Mouse (Mus musculus) adrenal gland, postnatal 36 days (tissue): ENCODE measurements around the gene Gstp3. TPM values are rescaled to one million over a fixed set of nuclear protein-coding genes. Genes with fewer than 3 reads are reported as not detected.
"Not testable (repeated sequence)": the region's sequence is repeated elsewhere in the genome, so short reads cannot be mapped to it uniquely, and the experiment has no call there.

ENCODE experiments used
- DNase-seq, 2 experiments: peaks; one replicate each; pipeline ENCODE4 v3.0.0; 2021; ENCODE audit warnings: mixed read lengths in 1 of 2
- total RNA-seq, 2 experiments: library from RNA; stranded (reverse); gene quantifications; 2 replicates each; pipeline ENCODE4 v1.2.3; 2021

Gstp3 gene
- total RNA-seq, 2 experiments from 2014 or later, result 0.63 to 0.99 TPM

DNA sequence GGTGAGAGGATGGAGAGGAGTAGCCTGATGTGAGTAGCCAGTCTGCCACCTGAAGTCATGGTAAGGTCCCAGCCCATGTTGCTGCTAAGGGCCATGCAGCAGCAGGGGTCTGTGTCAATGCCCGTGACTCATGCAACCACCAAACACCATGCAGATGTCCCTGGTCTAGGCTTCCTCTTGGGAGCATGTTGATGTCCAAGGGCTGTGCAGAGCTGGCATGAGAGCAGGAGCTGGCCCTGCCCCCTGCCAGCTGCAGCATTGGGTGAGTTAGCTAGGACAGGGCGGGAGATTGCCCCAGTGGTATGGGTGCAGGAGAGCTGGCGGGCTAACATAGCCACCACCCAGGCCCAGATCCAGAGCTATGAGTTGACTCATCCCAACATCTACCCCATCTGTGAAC, 31.1 kb upstream of the Gstp3 start:
- DNase-seq, result no peak

DNA sequence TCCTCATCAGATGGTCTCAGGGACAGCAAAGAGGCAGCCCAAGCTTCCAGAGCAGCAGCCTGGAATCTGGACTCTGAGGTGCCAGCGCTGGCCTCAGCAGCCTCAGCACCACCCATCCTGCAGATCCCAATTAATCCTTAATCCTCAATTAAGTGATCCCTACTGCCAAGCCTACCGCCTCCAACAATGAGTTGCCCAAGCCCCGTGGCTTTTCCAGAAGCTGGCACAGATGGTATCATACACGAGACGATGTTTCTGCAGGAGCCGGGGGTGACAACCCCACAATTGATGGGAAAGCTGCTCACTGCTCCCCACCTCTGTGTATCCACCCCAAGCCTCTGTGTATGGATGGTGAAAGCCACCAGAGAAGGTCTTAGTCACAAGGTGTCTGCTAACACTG, 29.8 kb upstream of the Gstp3 start:
- DNase-seq, result no peak

DNA sequence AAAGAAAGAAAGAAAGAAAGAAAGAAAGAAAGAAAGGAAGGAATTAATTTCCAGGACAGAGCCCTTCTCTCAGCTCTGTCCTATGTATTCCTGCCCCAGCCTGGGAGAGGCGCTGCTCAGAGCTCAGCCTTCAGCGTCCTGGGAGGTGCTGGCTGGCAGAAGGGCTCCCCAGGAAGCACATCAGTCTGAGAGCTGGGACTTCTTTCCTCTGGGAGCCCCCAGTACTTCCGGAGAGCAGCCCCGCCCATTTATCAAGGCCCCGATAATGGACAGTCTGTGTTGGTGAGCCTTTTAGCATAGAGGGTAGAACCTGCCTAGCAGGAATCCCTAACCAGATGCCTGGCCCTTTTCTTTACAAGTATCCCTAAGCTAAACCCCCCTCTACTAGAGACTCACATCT, 28.8 kb upstream of the Gstp3 start:
- no peak for DNase-seq

DNA sequence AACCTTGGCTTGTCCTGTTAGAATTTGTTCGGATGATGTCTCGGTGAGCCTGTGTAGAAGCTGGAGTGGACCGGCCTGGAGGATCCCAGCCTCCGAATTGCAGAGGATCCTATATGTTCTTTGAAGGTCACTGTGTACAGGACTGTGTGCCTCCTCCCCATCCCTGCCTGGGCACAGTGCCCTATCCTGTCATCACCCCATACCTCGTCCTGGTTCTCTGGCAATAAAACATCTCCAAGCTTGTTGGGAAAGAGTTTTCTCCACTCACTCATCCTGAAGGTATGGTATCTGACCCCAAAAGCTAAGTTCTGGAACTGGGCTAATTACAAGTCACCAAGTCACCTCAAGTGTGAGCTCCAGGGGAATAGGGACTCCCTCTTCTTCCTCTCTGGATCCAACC, 27.7 kb upstream of the Gstp3 start:
- no peak for DNase-seq

DNA sequence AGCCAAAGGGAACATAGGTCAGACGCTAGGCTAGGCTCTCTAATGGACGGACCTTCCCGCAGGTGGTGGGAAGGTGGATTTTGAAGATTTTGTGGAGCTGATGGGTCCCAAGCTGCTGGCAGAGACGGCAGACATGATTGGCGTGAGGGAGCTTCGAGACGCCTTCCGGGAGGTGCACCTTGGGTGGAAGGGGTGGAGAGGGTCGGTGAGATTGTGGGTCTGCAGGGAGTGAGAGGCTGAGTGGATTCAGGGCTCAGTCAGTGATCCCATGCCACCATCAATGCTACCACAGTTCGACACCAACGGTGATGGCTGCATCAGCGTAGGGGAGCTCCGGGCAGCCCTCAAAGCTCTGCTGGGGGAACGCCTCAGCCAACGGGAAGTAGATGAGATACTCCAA, 26.8 kb upstream of the Gstp3 start:
- no peak for DNase-seq

DNA sequence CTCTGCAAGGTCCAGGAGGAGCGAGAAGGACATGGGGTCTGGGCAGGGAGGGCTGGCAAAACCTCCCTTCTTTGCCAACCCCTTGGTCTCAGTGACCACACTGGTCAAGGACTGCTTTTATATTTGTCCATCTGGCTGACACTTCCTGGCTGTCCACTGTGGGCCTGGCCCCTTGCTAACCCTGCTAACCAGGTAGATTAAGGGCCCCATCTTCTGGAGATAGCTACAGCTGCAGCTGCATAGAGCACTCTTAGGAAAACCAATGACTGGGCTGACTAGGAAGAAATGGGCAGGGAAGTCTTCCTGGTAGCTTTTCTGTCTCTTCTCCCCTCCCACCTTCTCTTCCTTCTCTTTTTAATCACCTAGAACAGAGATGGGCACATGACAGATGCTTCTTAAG, 25.6 kb upstream of the Gstp3 start:
- DNase-seq, result no peak

DNA sequence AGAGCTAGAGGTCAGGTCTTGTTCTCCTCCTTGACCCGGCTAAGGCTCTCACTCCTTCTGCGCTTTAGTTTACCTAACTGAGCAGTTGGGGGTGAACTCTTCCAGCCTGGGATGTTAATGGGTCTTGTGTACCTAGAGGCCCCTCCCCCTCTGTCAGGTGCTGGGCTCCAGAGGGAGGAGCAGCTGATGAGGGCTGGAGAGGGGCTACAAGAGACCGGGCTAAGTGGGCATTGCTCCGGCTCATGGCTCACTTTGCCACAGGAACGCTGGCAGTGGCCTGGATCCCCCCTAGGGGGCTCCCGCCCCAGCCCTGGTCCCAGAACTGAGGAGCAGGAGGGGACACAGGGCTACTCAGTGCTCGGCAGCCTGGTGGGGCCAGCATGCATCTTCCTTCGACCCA, 24.5 kb upstream of the Gstp3 start:
- DNase-seq, result no peak

DNA sequence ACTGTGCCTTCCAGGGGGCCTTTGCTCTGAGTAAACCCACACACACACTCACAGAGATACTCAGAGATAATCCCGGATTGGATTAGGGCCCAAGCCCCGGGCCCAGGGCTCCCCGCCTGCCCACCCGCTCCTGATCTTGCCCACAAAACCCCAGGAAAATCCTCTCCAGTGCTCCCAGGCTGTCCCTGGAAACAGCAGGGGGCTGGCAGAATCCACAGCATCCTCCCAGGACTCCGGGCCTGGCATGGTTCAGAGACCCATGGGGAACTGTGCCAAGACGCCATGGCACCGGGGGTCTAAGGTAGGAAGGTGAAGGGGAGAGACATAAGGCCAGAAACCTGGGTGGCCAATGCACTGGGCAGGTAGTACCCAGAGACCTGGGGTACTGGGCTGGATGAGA, 23.9 kb upstream of the Gstp3 start:
- no peak for DNase-seq

DNA sequence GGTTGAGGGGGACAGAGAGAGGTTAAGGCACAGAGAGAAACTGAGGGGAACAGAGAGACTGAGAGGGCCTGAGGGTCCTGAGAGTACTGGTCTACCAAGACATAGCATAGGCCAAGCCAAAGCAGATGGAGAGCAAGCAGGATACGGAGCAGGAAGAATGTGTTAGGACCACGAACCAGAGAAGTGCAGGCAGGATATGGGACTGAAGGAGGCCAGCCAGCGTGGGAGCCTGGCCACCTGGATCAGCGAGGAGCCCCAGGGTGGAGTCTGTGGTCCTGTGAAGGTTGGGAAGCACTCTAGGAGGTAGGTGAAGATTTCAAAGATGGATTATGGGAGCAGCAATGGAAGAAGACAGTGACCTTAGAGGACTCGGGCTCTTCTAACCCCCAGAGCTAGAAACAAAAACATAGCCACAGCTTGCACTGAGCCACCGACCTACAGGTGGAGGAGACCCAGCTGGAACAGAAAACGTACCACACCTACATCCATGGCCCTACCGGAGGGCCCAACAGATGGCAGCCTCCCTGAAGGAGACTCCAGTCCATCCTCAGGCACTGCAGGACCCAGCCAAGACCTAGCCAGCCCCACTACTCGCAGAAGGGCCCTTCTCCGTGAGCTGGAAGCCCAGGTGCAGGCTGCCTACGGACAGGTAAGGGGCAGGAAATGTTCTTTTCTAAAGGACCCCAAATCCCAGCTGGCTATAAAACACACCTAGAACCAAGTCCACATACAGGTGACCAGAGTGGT, 23.0 kb upstream of the Gstp3 start:
- DNase-seq, result no peak

DNA sequence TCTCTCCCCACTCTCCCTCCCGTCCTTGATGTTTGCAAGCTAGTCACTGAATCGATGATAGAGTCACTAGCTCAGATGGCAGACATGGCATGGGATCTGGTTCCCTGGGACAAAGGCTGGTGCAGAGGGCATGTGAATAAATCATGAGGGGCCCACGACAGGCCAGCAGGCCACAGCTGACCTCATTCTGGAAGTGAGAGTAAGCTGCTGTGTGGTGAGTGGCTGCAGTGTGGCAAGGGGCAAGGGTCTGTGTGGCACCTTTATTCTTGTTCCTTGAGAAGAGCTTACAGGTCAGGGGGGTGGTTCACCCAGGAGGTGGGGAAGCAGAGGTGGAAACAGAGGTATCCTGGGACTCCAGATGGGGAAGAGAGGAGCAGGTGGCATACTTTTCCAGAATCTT, 22.0 kb upstream of the Gstp3 start, which contains the start of gene Cabp2:
Gene Cabp2, plus strand, starts transcription at position 185 of the 400 bp plus-strand sequence.
- DNase-seq, result no peak

DNA sequence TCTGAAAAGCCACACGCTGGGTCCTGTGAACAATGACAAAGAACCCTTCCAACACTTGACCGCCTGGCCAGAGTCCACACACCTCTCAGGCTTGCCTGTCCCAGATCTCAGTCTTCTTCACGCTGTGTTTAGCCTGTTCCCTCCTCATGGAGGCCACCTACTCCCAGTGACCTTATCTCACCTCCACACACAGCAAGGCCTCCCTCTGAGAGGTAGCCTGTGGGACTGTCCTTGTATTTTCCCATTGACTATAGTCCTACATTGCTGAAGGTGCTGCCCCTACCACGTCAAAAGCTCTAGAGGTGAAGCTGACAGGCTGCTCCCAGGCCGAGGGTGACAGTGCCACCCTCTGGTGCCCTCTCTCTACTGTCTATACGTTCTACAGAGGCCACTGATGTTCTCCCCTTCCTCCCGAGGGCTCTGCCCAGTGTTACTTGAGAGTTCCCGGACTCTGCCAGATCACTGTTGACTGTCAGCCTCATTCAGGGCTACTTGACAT, 21.2 kb upstream of the Gstp3 start:
- no peak for DNase-seq

DNA sequence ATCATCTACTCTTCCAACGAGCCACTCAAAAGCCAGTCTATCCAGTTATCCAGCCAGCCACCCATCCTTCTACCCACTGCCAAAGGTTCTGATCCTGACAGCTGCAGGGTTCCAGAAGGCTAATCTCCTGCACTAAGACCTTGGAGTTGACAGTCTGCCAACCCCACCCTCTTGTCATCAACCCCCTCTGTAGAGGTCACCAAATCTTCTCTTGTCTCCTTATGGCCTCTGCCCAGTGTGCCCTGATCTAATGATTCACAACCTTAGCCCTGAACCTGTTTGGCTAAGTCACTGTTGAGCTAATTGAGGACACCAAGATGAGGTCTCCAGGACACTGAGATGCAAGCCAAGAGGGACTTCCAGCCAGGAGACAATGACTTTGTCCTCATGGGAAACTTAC, 20.2 kb upstream of the Gstp3 start:
- DNase-seq, result no peak

DNA sequence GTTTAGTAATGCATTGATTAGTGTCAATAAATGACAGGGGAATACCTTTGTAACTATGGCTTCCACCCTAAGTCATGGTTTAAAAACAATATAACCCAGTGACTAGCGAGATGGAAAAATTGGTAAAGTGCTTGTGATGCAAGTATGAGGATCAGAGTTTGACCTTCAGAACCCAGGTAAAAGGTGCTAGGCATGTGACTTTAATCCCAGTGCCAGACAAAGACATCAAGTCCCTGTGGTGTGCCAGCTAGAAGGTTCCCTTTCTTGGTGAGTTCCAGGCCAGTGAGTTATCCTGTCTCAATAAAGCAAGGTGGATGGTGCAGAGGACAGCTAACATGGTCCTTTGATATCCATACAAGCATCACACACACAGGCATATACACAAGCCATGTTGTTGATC, 16.2 kb upstream of the Gstp3 start:
- no peak for DNase-seq

DNA sequence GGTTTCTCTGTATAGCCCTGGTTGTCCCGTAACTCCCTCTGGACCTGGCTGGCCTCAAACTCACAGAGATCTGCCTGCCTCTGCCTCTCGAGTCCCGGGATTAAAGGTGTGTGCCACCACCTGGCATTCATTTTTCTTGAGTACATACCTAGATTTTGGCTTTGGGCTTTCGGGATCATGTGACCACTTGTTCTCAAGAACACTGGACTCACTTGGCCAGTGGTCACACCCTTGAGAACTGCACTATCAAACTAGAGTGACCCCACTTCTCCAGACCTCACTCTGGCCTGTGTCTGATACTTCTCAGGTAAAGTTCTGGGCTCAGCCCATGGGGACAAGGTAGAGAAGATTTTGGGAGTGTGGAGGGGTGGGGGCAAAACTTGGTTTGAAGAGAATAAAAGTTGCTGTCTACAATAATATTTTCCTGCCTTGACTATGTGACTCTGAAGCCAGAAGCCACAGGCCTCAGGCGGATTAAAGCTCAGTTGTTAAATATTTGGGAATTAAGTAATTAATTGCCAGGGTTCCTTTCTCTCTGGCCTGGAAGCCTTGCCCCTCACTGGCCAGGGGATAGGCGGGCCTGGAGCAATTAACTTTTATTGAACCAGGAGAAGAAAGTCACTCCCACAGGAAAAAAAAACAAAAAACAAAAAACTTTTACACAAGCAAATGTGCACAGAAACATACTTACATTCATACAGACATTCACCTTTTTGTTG, 13.5 kb upstream of the Gstp3 start:
- DNase-seq, result no peak

DNA sequence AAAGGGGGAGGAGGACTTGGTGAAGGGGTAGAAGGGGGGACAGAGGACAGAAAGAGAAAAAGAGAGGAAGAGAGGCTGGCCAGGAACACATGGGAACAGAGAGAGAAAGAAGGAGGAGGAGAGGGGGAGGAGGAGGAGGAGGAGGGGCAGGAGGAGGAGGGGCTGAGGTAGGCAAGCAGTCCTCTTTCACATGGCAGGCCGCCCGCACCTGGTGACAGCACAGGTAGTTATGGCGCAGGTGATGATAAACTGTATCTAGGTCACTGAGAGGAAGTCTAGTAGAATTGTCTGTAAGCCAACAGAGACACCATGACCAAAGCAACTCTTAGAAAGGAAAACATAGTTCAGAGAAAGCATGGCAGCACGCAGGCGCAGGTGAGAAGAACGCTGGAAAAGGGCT, 12.0 kb upstream of the Gstp3 start:
- DNase-seq, result no peak

DNA sequence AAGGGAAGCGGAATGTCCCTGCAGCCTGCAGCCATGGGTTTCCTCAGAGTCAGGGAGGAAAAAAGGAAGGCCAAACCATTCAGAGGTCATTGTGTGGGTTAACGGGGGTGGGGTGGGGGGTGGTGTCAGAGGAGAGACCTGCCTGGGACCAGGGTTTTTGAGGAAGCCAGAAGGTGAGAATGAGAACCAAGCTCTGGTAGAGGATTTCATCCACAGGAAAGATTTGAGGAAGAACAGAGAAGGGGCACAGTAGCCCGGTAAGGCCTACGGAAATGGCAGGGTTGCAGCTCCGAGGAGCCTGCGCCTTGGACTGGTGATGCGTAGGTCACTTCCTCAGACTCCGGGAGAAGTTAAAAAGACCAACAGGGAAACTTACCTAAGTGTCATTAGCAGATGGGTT, 11.4 kb upstream of the Gstp3 start:
- DNase-seq, result no peak

DNA sequence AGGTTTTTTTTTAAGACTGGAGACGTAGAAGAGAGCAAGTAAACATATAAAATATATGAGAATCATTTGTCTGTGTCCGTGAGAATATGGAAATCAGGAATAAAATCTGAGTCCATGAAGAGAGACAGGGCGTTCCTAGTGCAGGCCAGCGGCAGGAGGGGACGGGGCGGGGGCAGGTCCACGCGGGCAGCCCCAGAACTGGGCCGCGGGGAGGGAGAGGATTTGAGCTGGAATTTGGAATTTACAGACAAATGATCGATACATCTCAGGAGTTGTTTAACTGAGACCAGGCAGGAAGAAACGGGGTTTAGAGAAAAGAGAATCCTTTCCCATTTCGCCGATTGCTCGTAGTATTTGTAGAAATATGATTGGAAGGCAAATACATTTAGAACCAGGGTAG, 10.9 kb upstream of the Gstp3 start:
- DNase-seq, result no peak

DNA sequence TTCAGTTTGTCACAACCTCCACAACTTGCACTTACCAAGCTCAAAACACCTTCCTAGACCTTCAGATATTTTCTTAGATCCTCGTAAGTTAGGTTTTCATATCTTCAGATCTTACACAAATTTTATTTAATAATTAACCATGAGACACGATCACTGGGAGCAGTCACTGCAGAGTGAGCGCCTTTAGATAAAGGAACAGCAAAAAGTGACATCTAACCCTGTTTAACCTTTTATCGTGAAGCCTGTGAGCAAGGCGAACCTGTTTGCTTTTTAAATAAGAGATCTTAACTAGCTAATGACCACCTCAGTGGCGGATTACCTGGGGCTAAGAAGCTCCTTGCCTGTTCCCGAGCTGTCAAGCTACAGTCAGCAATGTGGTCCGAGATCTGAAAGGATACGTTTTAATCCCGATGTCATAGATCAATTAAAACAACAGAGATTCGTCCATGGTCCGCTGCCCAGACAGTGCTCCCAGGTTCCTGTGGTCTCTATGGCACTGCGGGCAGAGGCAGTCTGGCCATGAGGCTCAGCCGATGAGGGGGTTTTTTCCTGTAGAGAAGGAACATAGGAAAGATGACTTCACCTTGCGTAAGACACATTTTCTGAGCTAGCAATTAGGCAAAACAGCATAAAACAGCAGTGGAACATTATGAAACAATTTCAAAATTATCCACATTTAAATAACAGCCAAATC, 9.5 kb upstream of the Gstp3 start:
- no peak for DNase-seq

DNA sequence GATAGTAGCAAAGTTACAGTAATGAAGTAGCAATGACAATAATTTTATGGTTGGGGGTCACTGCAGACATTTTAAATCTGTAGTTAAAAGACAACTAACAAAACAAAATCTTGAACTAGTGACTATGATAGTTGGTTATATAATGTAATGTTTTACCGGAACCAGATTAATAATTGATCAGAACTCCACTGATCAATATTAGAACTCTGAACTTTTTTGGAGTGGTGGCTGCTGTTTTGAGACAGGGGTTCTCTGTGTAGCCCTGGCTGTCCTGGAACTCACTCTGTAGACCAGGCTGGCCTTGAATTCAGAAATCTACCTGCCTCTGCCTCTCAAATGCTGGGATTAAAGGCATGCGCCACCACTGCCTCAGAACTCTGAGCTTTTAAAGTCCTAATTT, 8.9 kb upstream of the Gstp3 start:
- not testable (repeated sequence) for DNase-seq

DNA sequence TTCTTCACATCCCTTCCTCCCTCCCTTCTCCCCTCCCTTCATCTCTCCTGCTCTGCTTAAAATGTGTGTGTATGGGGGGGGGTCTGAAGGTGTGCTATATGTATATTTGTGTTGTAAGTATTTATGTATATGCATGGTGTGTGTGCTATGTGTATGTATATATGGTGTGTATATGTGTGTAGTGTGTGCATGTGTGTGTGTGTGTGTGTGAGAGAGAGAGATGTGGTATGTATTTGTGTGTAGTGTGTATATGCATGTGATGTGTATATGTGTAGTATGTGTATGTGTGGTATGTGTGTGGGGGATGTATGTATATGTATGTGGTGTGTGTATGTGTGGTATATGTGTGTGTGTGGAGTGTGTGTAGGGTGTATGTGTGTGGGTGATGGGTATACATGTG, 7.5 kb upstream of the Gstp3 start:
- DNase-seq, result no peak

DNA sequence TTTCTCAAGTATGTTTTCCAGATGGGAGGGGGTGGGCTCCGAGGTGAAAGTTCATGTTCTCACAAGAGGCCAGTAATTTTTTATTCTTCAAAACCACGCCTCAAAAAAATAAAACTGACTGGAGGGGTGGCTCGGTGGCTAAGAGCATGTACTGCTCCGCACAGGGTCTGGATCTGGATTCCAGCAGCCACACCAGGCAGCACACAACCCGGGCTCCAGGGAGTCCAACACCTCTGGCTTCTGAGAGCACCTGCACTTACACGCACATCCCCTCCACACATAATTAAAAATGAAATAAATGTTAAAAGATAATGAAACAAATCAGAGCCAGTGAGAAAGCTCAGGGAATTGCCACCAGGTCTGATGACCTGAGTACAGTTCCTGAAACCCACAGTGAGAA, 6.9 kb upstream of the Gstp3 start:
- DNase-seq, result no peak

DNA sequence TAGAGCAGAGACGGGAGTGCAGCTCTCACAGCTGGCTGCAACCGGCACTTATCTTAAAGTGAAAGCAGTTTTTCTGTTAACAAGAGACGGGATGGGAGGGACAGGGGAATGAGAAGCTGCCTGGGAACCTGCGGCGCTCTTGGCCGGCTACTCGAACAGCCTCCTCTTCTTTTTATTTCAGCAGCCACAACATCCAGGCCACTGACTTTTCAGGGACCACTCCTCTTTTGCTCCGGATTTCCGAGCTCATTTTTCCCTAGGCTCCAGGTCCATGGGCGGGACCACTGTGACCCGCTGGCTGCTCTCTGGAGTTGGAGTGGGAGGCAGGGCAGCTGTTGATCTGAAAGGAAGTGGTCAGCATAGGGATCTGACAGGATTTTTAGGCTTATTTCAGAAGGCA, 5.1 kb upstream of the Gstp3 start:
- not testable (repeated sequence) for DNase-seq

DNA sequence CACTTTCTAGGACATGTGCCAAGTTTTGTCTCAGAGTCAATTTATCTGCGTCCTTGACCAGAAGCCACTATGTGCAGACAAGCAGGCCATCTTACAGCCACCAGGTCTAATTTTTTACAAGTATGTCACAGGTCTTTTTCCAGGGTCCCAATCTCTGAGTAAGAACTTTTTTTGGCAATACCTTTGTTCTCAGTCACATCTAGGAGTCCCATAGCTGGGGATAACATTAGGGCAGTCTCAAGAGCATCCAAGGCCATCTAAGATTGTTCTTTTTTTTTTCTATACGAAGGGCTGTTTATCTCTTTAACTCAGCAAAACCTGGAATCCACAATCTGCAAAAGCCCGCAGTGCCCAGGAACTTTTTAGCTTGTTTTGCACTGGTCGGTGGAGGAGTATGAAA, 4.0 kb upstream of the Gstp3 start:
- not testable (repeated sequence) for DNase-seq
